In the genomic region with DNA sequence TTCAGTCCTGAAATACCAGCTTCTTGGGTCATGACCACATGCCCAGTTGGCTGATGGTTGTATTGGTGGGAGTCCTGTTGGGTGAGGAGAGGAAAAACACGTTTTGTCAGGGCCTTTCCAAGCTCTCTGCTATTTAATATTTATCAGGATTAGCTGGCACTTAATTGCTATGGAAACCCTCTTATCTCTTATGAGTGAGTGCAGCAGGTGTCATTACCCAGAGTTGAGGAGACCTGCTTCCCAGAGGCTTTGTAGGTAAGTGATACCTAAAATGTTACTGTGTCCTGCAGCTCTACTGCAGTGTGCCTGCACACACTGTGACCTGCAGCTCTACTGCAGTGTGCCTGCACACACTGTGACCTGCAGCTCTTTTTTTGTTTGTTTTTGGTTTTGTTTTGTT, we compare ENCODE assay signal across 21 mouse cellular contexts.
"Had no signal": no experiment of that assay in that cellular context is flagged by ENCODE, and none has a peak within 500 bp of the region (broad histone marks: within the 10 kb centered on the region; RNA-seq: fewer than 3 reads in every experiment).

No protein-coding gene starts in this region.

- H3K27ac ChIP-seq: kidney, postnatal 0 days; left cerebral cortex, adult 2 months; liver, embryonic 15.5 days; lung, embryonic 15.5 days; neural tube, embryonic 13.5 days had no signal

- DNase-seq: kidney, adult 18-20 months; kidney, adult 9 months; kidney, postnatal 36 days; layer of hippocampus, postnatal 36 days; lung, adult 18-20 months; lung, postnatal 10 days; lung, postnatal 36 days; retina, postnatal 1 day; right cerebral cortex, postnatal 25 days; spleen, adult 18-20 months; thymus, adult 18-20 months; thymus, postnatal 36 days had no signal

- ATAC-seq: midbrain, embryonic 16.5 days had no signal

- H3K4me2 ChIP-seq: liver, embryonic 11.5 days; liver, embryonic 15.5 days; lung, embryonic 15.5 days; midbrain, embryonic 11.5 days; neural tube, embryonic 13.5 days had no signal

- H3K4me1 ChIP-seq: liver, embryonic 15.5 days; lung, embryonic 15.5 days; neural tube, embryonic 13.5 days had no signal

- H3K9me3 ChIP-seq: liver, embryonic 15.5 days; lung, embryonic 15.5 days; neural tube, embryonic 13.5 days had no signal

- H3K4me3 ChIP-seq: left cerebral cortex, adult 2 months; liver, embryonic 15.5 days; lung, embryonic 15.5 days; myocyte; neural tube, embryonic 13.5 days had no signal

- H3K9ac ChIP-seq: liver, embryonic 15.5 days; lung, embryonic 15.5 days; neural tube, embryonic 13.5 days had no signal

- H3K27me3 ChIP-seq: liver, embryonic 15.5 days; lung, embryonic 15.5 days; neural tube, embryonic 13.5 days had no signal

- H3K36me3 ChIP-seq: liver, embryonic 15.5 days; lung, embryonic 15.5 days; neural tube, embryonic 13.5 days had no signal
